Mouse (Mus musculus) liver, postnatal 0 days (tissue): Measurements from ENCODE around the gene Tmprss4. TPM values are rescaled to one million over a fixed set of nuclear protein-coding genes. Genes with fewer than 3 reads are reported as not detected.

Experiments used
- ATAC-seq: fragments of 200-750 bp; cut with Nextera tagmentation; 2 replicates; pipeline ENCODE4 v1.8.0; 2017; ENCODE audit warnings: mild to moderate bottlenecking, moderate library complexity
- DNase-seq: peaks from one replicate; pipeline ENCODE4 v3.0.0-alpha.2; 2016
- H3K27ac ChIP-seq: fragments of 300-500 bp; sonication (generic); 2 replicates; pipeline ENCODE4 v1.5.1; 2014; ENCODE audit warnings: antibody characterized with exemption, moderate library complexity, mild to moderate bottlenecking, low read depth
- H3K27me3 ChIP-seq: fragments of 300-500 bp; sonication (generic); 2 replicates; pipeline ENCODE4 v1.6.1; 2014; ENCODE audit warnings: low read length, control low read depth, mixed read lengths; ENCODE audit not compliant: insufficient read depth
- H3K36me3 ChIP-seq: fragments of 300-500 bp; sonication (generic); replicated peaks from 2 replicates; pipeline ENCODE4 v1.6.1; 2014; ENCODE audit warnings: mild to moderate bottlenecking, control low read depth, low read length, moderate library complexity, mixed read lengths; ENCODE audit not compliant: insufficient read depth
- H3K4me1 ChIP-seq: fragments of 300-500 bp; sonication (generic); 2 replicates; pipeline ENCODE4 v1.6.1; 2014; ENCODE audit warnings: antibody characterized with exemption, mild to moderate bottlenecking, control low read depth; ENCODE audit not compliant: insufficient read depth
- H3K4me2 ChIP-seq: fragments of 300-500 bp; sonication (generic); 2 replicates; pipeline ENCODE4 v1.6.1; 2014; ENCODE audit warnings: low read depth, mild to moderate bottlenecking, low read length, moderate library complexity, mixed read lengths
- H3K4me3 ChIP-seq: fragments of 300-500 bp; sonication (generic); 2 replicates; pipeline ENCODE4 v1.5.1; 2014; ENCODE audit warnings: low read depth, low read length
- H3K9ac ChIP-seq: fragments of 300-500 bp; sonication (generic); replicated peaks from 2 replicates; pipeline ENCODE4 v1.6.1; 2014; ENCODE audit warnings: mild to moderate bottlenecking, moderate library complexity
- H3K9me3 ChIP-seq: fragments of 300-500 bp; sonication (generic); 2 replicates; pipeline ENCODE4 v1.6.1; 2016; ENCODE audit warnings: mild to moderate bottlenecking, control low read depth, low read length, mixed read lengths
- CTCF ChIP-seq: sonication (generic); IDR thresholded peaks from 2 replicates; pipeline ENCODE4 v1.5.1; 2016; ENCODE audit warnings: antibody characterized with exemption, low read depth
- EP300 ChIP-seq: IDR thresholded peaks from 2 replicates; pipeline ENCODE4 v1.6.1; 2016; ENCODE audit warnings: antibody characterized with exemption, low read depth, mild to moderate bottlenecking
- WGBS: fragments of 180-500 bp; shearing (Covaris S2); extraction: QIAGEN DNeasy Blood & Tissue Kit; methylation state at CpG from one replicate; pipeline ENCODE4 v1.1.7; 2014; ENCODE audit not compliant: insufficient replicate concordance; 5-methylcytosine and 5-hydroxymethylcytosine counted together
- polyA plus RNA-seq: library from polyadenylated mRNA; unstranded; fragments of >200 nt; fragmentation: Nextera tagmentation; extraction: Ambion mirVana; gene quantifications from 2 replicates; pipeline ENCODE4 v1.2.1, GENCODE M21; 2015

Gene Tmprss4
- polyA plus RNA-seq, 1 experiment from 2014 or later = not detected

DNA sequence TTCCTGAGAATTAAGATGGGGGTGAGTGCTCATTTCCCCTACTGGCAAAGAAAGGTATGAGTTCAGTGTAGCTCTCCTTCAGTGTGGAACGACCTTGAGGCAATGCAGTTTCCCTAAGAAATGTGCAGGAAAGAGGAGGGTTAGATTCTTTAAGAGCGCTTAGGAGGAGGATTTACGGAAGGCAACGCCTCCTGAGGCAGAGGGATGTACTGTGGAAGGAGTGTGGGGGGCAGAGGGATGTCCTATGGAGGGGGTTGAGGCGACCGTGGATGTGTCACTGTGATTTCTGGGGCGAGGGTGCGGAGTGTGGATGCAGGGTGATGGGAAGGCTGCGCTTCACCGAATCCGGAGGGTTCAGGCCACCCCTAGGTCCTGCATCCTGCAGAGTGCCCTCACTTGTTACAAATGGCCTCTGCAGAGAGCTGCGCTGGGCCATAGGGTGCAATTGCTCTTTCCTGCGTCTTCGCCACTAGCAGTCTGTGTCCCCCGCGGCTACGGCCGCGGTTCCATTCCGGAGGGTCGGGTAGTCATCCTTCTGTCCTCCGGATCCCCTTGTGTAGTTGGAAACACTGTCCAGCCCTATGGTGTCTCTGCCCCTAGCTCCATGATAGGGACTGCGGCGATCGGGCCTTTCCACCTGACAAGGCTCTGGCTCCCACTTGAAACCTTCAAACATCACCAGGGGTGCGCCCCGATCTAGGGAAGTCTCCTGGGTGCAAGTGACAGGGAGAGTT is 58.2 kb downstream of the Tmprss4 start:
- Histone ChIP-seq H3K9me3 (no peaks in the 10 kb centered on the region), H3K4me3 (peak overlapping the region; percentile 22; the same call in 1 of the 2 replicates), H3K4me1 (no peaks in the 10 kb centered on the region; the same call in 1 of the 2 replicates), H3K9ac (no peak overlapping the region), H3K36me3 (no peaks in the 10 kb centered on the region), H3K4me2 (peak overlapping the region; percentile 67), H3K27me3 (peaks cover 23% of the 10 kb centered on the region), H3K27ac (no peak overlapping the region)
- TF ChIP-seq CTCF (no peak), EP300 (no peak)
- DNase-seq = no peak
- ATAC-seq = no peak
- WGBS = 7% methylated on average over 27 of the region's 27 CpGs

DNA sequence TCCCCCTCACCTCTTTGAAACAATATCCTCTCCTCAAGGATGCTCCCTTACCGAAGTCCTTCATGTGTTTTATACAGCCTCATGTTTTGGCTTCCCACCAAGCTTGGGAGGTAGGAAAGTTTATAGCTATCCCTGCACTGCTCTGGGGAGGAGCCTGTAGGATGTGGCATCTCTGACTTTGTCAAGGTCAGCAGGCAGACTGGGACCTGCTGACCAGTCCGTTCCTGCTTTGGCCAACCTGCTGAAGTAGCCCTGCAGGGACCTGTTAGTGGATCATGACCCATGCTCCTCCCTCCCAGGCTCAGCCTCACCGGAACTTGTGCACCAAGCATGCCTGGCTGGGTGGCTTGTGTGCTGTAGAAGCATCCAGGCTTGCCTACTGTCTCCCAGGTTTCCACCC is 61.2 kb downstream of the Tmprss4 start:
- peaks cover 50% of the 10 kb centered on the region for H3K27me3 ChIP-seq
- no peak overlapping the region for H3K4me3 ChIP-seq
- 51% methylated on average over 3 of the region's 3 CpGs for WGBS
- TF ChIP-seq EP300 (no peak), CTCF (no peak)
- no peak overlapping the region for H3K27ac ChIP-seq
- no peaks in the 10 kb centered on the region for H3K36me3 ChIP-seq
- DNase-seq (no peak), ATAC-seq (no peak)
- no peak overlapping the region for H3K4me2 ChIP-seq
- H3K4me1 ChIP-seq = peaks cover 3% of the 10 kb centered on the region; the same call in 1 of the 2 replicates
- no peaks in the 10 kb centered on the region for H3K9me3 ChIP-seq
- H3K9ac ChIP-seq = no peak overlapping the region

DNA sequence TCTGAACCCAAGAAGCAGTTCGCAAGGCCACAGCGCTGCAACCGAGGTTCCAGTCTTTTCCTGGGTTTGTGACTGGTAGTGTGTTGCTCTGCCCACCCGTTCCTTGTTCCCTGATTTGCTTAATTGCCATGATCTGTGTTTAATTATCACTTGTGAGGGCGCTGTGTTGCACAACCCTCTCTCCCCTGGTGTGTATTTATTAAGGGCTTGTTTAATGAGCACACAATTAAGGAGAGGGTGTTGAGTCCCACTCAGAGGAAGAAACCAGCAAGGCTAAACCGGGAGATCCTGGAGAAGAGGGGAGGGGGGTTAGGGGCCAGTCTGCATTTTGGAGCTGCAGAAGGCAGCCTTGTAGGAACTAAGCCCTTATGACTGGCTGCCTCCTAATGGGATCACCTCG is 62.9 kb downstream of the Tmprss4 start:
- Histone ChIP-seq H3K4me1 (peaks cover 9% of the 10 kb centered on the region; the same call in 1 of the 2 replicates), H3K27ac (no peak overlapping the region), H3K9me3 (no peaks in the 10 kb centered on the region), H3K36me3 (no peaks in the 10 kb centered on the region), H3K27me3 (peaks cover 44% of the 10 kb centered on the region), H3K4me2 (no peak overlapping the region), H3K9ac (no peak overlapping the region), H3K4me3 (no peak overlapping the region)
- WGBS = 56% methylated on average over 7 of the region's 7 CpGs
- DNase-seq (no peak), ATAC-seq (no peak)
- no peak for TF ChIP-seq EP300
- no peak for TF ChIP-seq CTCF

DNA sequence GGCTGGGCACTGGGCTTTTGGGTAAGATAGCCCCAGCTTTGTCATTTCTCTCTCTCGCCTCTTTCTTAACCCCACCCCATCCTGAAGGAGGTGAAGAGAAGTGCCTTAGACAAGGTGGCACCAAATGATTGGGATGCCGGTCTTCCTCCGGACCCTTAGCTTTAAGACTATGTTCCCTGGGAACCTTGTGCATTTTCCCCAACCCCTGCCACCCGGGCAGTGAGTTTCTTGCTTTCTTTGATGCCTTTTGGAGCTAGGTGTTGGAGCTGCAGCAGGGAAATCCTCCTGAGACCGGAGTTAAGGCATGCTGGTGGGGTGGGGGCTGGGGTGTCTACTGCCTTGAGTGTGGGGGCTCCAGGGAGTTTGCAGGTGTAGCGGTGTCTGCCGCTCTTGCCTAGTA is 64.8 kb downstream of the Tmprss4 start:
- peak overlapping the region; percentile 54 for H3K4me3 ChIP-seq
- peaks cover 36% of the 10 kb centered on the region for H3K27me3 ChIP-seq
- TF ChIP-seq CTCF (no peak), EP300 (no peak)
- no peak overlapping the region for H3K9ac ChIP-seq
- no peak for DNase-seq
- no peaks in the 10 kb centered on the region for H3K9me3 ChIP-seq
- H3K4me2 ChIP-seq = peak overlapping the region; percentile 80
- no peak for ATAC-seq
- 14% methylated on average over 7 of the region's 7 CpGs for WGBS
- no peak overlapping the region for H3K27ac ChIP-seq
- no peaks in the 10 kb centered on the region for H3K36me3 ChIP-seq
- peaks cover 10% of the 10 kb centered on the region; the same call in 1 of the 2 replicates for H3K4me1 ChIP-seq

DNA sequence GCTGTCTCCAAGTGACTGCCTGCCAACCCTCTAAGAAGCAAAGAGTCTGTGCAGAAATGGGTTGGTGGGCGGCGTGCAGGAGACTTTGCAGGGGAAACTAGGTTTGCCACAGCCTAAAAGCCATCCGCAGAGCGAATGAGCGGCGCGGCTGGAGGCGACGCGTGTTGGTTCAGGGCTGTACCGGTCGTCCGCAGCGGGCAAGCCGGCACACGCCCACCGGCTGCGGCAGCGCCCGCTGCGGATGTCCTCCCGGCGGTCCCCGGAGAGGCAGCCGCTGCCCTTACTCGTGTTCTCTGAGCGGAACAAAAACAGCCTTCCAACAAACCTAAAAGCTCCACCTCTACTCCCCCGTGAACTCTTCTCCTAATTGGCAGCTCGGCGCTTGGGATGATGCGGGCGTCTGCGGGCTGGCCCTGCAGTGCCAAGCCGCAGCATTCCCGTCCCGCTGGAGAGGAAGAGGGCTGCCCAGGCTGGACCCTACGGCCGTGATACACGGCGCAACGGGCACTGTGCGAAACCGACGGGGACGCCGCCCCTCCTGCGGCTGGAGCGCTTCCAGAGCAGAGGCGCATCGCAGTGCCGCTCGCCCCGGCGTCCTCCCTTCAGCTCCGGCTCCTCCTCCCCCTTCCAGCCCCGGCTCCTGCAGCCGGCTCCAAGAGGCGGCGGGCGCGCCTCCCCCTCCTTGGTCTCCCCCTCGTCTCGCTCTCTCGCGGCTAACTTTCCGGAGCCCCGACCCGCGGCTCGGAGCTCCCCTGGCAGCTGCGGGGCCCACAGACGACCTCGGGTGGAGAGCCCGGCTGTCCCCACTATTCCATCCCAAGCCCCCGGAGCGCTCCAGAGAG is 65.5 kb downstream of the Tmprss4 start, which contains the start of gene Scn4b:
Gene Scn4b (plus strand): TSS at position 205 of the 842 bp plus-strand sequence.
- TF ChIP-seq EP300 = no peak
- no peak for TF ChIP-seq CTCF
- peak within 1 kb of the TSS; percentile 54 for H3K4me3 ChIP-seq
- H3K9me3 ChIP-seq = no peaks in the 10 kb centered on the region
- under 1% methylated on average over 65 of the region's 76 CpGs for WGBS
- peaks cover 33% of the 10 kb centered on the region for H3K27me3 ChIP-seq
- peak within 1 kb of the TSS; percentile 80 for H3K4me2 ChIP-seq
- H3K27ac ChIP-seq = no peak within 1 kb of the TSS
- ATAC-seq (peak; percentile 29), DNase-seq (peak; percentile 47)
- no peak within 1 kb of the TSS; the same call in 1 of the 2 replicates for H3K9ac ChIP-seq
- H3K36me3 ChIP-seq = no peaks in the 10 kb centered on the region
- peaks cover 10% of the 10 kb centered on the region; the same call in 1 of the 2 replicates for H3K4me1 ChIP-seq
